Mouse (Mus musculus): ENCODE data around the gene Gm14147. TPM values are rescaled to one million over a fixed set of nuclear protein-coding genes. Genes with fewer than 3 reads are reported as not detected.
"Not testable (repeated sequence)": the region's sequence is repeated elsewhere in the genome, so short reads cannot be mapped to it uniquely, and the experiment has no call there.

Gm14147 gene
- not detected for polyA plus RNA-seq (2021)

- ATAC-seq; DNase-seq (ENCODE audit: low read depth, low spot score); in situ Hi-C loops (cut with MboI; ENCODE audit: low pct_unique_long_range_greater_than_20kb); POLR2A ChIA-PET; CTCF ChIA-PET; H3K27me3 ChIP-seq: not testable (repeated sequence)
These were observed at the start of gene Gm14147 for GRCm38 (mm10) chr2:151097945-151098344. Gene Gm14147, plus strand, starts transcription at chr2:151098245.

DNA sequence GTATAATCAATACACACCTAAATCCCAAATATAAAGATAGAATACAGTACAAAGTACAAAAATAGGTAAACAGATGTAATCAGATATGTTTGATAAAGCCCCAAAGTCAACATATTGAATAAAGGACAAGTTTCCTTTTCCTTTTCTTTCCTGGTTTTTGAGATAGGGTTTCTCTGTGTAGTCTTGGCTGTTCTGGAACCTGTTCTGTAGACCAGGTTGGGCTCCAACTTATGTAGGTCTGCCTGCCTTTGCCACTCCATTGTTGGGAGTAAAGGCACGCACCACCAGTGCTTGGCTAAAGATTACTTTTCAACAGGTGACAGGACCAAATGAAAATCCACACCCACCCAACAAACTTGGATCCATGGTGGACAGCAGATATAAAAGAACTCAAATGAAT, 41.4 kb upstream of the Gm14147 start:
- TF ChIP-seq CTCF (IDR thresholded peaks at IDR 0.05): no peak
- no peak for ATAC-seq
- ChIA-PET POLR2A (no interaction called here), CTCF (no interaction called here)
- peaks cover 21% of the 10 kb centered on the region for H3K27me3 ChIP-seq
- in situ Hi-C loops (cut with MboI; ENCODE audit: low pct_unique_long_range_greater_than_20kb): no loop called here
- no peak for DNase-seq (ENCODE audit: low read depth, low spot score)

GRCm38 (mm10) chr2:151092250-151092649, 5.8 kb upstream of the Gm14147 start, which contains the start of gene Gm14151:
Gene Gm14151, minus strand, starts transcription at chr2:151092350.
- in situ Hi-C loops (cut with MboI; ENCODE audit: low pct_unique_long_range_greater_than_20kb); DNase-seq (ENCODE audit: low read depth, low spot score); ATAC-seq; CTCF ChIA-PET; POLR2A ChIA-PET; H3K27me3 ChIP-seq: not testable (repeated sequence)

Other genes starting within 250 kb of the Gm14147 start
- gene Abhd12, start 193.5 kb upstream of the Gm14147 start, polyA plus RNA-seq (2021): 78.5 TPM
- gene Gins1, start 192.8 kb upstream of the Gm14147 start, polyA plus RNA-seq (2021): 10.5 TPM
- gene Ninl, start 58.9 kb upstream of the Gm14147 start, polyA plus RNA-seq (2021): 21.0 TPM
- gene Nanp, start 58.8 kb upstream of the Gm14147 start, polyA plus RNA-seq (2021): 10.2 TPM
- gene Gm14151, start 5.9 kb upstream of the Gm14147 start, polyA plus RNA-seq (2021): not detected

Measured in Patski (cell line).